Mouse (Mus musculus) limb, embryonic 13.5 days (tissue): ENCODE measurements at regions not wholly inside any gene's neighbourhood (a gene's known extent, or its start where the extent isn't known, plus 50 kb on each side); places are given as distances from the start of the nearest gene placed in this dataset.

Source experiments
- ATAC-seq: fragments of 200-750 bp; cut with Nextera tagmentation; 2 replicates; pipeline ENCODE4 v1.8.0; 2017; ENCODE audit warnings: low read depth, moderate number of reproducible peaks, moderate TSS enrichment; ENCODE audit not compliant: low FRiP score
- H3K27ac ChIP-seq: fragments of 300-500 bp; sonication (generic); 2 replicates; pipeline ENCODE4 v1.5.1; 2015; ENCODE audit warnings: inconsistent platforms, mild to moderate bottlenecking, moderate library complexity
- H3K27me3 ChIP-seq: fragments of 300-500 bp; sonication (generic); 2 replicates; pipeline ENCODE4 v1.6.1; 2015; ENCODE audit warnings: mild to moderate bottlenecking, inconsistent platforms
- H3K36me3 ChIP-seq: fragments of 300-500 bp; sonication (generic); 2 replicates; pipeline ENCODE4 v1.6.1; 2015; ENCODE audit warnings: inconsistent platforms, mild to moderate bottlenecking, moderate library complexity
- H3K4me1 ChIP-seq: fragments of 300-500 bp; sonication (generic); 2 replicates; pipeline ENCODE4 v1.6.1; 2015; ENCODE audit warnings: inconsistent platforms
- H3K4me2 ChIP-seq: fragments of 300-500 bp; sonication (generic); replicated peaks from 2 replicates; pipeline ENCODE4 v1.6.1; 2015; ENCODE audit warnings: inconsistent platforms, mild to moderate bottlenecking, moderate library complexity
- H3K4me3 ChIP-seq: fragments of 300-500 bp; sonication (generic); 2 replicates; pipeline ENCODE4 v1.5.1; 2015; ENCODE audit warnings: moderate library complexity, mild to moderate bottlenecking, inconsistent platforms
- H3K9ac ChIP-seq: fragments of 300-500 bp; sonication (generic); 2 replicates; pipeline ENCODE4 v1.6.1; 2015; ENCODE audit warnings: mild to moderate bottlenecking, inconsistent platforms
- H3K9me3 ChIP-seq: fragments of 300-500 bp; sonication (generic); 2 replicates; pipeline ENCODE4 v1.6.1; 2016; ENCODE audit warnings: inconsistent platforms
- whole genome bisulfite sequencing: fragments of 180-500 bp; shearing (Covaris S2); methylation state at CpG from one replicate; pipeline ENCODE4 v1.1.7; 2015; 5-methylcytosine and 5-hydroxymethylcytosine counted together

DNA sequence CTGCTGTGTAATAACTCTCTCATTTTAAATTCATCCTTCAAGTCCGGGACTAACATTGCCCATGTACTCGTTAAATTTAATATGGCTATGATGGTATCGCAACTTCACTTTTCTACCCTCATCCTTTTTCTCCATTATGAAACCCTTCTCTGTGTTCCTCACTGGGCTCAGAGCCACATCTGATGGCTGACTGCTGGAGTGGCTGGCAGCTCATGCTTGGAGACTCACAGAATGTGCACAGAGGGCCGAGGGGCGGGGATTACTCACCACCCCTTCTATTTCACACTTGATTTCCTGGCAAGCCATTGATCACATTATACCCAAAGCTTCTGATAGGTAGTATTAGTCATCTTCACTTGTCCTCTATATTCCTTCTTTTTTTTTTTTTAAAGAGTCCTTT is 81.1 kb upstream of the Vwde start:
- 74% methylated on average over 5 of the region's 5 CpGs for WGBS
- no peaks in the 10 kb centered on the region for H3K27me3 ChIP-seq
- no peaks in the 10 kb centered on the region for H3K9me3 ChIP-seq
- no peaks in the 10 kb centered on the region for H3K4me1 ChIP-seq
- H3K36me3 ChIP-seq = no peaks in the 10 kb centered on the region
- H3K9ac ChIP-seq = no peak overlapping the region
- no peak overlapping the region for H3K4me2 ChIP-seq
- ATAC-seq = no peak
- H3K27ac ChIP-seq = no peak overlapping the region
- no peak overlapping the region for H3K4me3 ChIP-seq

DNA sequence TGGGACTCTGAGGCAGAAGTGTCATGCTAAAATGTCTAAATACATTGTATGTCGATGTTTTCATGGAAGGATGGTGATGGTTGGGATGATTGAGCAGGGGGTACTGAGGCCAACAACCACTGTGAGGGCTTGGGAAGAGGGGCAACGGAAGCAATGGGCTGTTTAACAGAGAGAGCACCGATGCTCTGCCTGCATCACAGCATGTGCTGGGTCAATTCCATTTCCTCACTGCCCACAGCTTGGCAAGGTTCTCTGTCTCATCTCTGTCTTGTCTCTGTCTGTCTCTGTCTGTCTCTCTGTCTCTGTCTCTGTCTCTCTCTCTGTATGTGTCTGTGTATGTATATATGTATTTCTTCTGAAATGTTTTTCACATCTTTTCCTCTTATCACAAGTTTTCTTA is 73.4 kb upstream of the Vwde start:
- Histone ChIP-seq H3K4me3 (no peak overlapping the region), H3K4me1 (no peaks in the 10 kb centered on the region), H3K27ac (no peak overlapping the region), H3K27me3 (no peaks in the 10 kb centered on the region), H3K36me3 (no peaks in the 10 kb centered on the region), H3K4me2 (no peak overlapping the region), H3K9ac (no peak overlapping the region), H3K9me3 (no peaks in the 10 kb centered on the region)
- no peak for ATAC-seq
- WGBS = 88% methylated on average over 3 of the region's 3 CpGs

DNA sequence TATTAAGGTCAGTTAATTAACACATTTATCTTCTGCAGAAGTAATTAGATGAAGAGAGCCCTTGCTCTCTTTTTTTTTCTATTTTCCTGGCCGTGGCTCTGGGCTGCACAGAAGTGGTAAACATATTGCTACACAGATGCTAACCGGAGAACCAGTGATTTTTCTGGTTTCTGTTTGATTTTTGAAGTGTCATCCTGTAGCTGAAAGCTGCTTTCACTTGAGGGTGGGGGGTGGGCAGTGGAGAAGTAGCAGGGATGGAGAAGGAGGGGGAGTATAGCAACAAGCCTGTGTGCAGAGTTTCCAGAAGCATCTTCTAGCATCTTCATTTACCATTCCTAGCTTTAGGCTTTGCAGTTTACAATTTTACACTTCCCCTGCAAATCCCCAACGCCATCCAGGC is 72.3 kb upstream of the Vwde start:
- H3K9ac ChIP-seq = no peak overlapping the region

DNA sequence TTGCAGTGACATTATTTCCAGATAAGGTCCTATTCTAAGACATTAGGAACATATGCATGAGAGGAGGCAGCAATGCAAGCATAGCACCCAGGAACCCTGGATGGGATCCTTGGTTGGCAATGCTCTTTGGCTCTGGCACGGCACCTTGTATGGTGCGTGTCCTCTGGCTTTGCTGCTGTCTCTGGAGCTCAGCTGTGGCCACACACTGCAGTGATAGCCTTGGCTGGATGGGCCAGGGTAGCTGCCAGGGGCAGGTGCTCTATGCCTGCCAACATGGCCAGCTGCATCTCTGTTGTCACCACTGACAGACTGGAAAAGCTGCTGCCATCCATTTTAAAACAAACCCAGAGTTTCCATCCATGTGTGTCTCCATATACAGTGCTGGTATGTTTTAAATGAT is 71.3 kb upstream of the Vwde start:
- H3K4me1 ChIP-seq = no peaks in the 10 kb centered on the region
- H3K9me3 ChIP-seq = no peaks in the 10 kb centered on the region
- H3K27me3 ChIP-seq = no peaks in the 10 kb centered on the region
- H3K9ac ChIP-seq = no peak overlapping the region
- no peaks in the 10 kb centered on the region for H3K36me3 ChIP-seq
- no peak overlapping the region for H3K4me3 ChIP-seq
- no peak for ATAC-seq
- no peak overlapping the region for H3K27ac ChIP-seq
- no peak overlapping the region for H3K4me2 ChIP-seq
- WGBS = 92% methylated on average over 2 of the region's 2 CpGs

More for the DNA sequence above, 72.3 kb upstream of the Vwde start:
- Histone ChIP-seq H3K27me3 (no peaks in the 10 kb centered on the region), H3K4me3 (no peak overlapping the region), H3K27ac (no peak overlapping the region), H3K4me2 (no peak overlapping the region), H3K4me1 (no peaks in the 10 kb centered on the region), H3K9me3 (no peaks in the 10 kb centered on the region), H3K36me3 (no peaks in the 10 kb centered on the region)
- no peak for ATAC-seq
- 70% methylated on average over 3 of the region's 3 CpGs for WGBS

DNA sequence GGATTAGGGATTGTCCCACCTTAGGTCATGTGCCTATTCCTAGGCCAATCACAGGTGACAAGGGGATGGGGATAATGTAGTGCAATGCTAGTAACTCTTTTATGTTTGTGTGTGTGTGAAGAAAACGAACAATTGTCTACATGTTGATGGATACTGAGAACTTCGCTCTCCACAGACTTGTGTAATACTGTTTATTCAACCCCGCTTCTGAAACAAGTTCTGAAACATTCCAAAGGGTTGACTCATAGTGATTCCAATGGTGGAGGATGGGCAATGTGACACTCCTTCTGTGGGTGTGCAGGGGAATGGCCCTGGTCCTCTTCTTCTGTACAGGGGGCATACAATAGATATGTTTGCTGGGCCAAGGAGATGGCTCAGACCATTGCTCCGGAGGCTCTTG is 69.6 kb upstream of the Vwde start:
- H3K27me3 ChIP-seq = no peaks in the 10 kb centered on the region
- no peak overlapping the region for H3K4me3 ChIP-seq
- H3K4me2 ChIP-seq = no peak overlapping the region
- 75% methylated on average over 4 of the region's 4 CpGs for WGBS
- no peak overlapping the region for H3K9ac ChIP-seq
- no peaks in the 10 kb centered on the region for H3K4me1 ChIP-seq
- H3K36me3 ChIP-seq = no peaks in the 10 kb centered on the region
- ATAC-seq = no peak
- H3K27ac ChIP-seq = no peak overlapping the region
- no peaks in the 10 kb centered on the region for H3K9me3 ChIP-seq

DNA sequence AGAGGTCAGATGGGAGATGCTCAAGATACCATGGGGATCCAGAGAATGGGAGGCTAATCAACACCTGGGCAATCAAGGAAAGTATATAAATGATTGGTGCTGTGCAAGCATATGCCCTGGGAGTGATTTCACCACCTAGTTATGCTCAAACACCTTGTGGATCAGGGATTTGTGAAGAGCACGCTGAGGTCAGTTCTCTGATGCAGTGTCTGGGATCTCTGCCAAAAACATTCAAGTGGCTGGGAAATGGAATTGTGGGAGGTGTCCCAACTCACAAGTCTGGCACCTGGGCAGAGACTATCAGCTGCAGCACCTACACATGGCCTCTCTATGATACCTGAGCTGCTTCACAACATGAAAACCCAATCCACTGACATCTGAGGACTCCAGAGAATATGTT is 63.7 kb upstream of the Vwde start:
- ATAC-seq = peak; percentile 51; the same call in 1 of the 2 replicates
- H3K4me3 ChIP-seq = no peak overlapping the region
- H3K27me3 ChIP-seq = no peaks in the 10 kb centered on the region
- H3K36me3 ChIP-seq = no peaks in the 10 kb centered on the region
- no peak overlapping the region for H3K9ac ChIP-seq
- no peak overlapping the region for H3K4me2 ChIP-seq
- H3K9me3 ChIP-seq = no peaks in the 10 kb centered on the region
- WGBS = 37% methylated on average over 1 of the region's 1 CpGs
- peaks cover 11% of the 10 kb centered on the region; the same call in 1 of the 2 replicates for H3K4me1 ChIP-seq
- no peak overlapping the region for H3K27ac ChIP-seq

DNA sequence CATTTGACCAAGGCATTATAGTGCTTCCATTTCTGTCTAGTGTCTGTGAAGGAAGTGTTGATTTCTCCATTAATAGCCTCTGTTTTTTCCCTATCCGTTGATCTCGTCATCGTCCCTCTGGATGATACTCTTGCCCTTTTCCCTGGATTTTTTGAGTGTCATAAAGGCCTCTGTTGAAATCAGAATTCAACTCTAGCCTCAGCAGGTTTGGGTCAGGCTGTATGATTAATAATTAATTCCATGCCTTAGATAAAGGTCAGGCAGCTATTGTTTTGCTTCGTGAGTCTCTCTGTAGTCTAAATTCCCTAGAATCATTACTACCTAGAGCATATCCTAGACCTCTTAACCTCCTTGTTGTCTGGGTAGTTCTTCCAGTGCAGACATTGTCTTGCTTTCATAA is 63.0 kb upstream of the Vwde start:
- Histone ChIP-seq H3K27me3 (no peaks in the 10 kb centered on the region), H3K9me3 (no peaks in the 10 kb centered on the region), H3K9ac (no peak overlapping the region), H3K4me2 (no peak overlapping the region), H3K4me1 (peaks cover 11% of the 10 kb centered on the region; the same call in 1 of the 2 replicates), H3K27ac (no peak overlapping the region), H3K4me3 (no peak overlapping the region), H3K36me3 (no peaks in the 10 kb centered on the region)
- 73% methylated on average over 4 of the region's 4 CpGs for WGBS
- no peak for ATAC-seq

DNA sequence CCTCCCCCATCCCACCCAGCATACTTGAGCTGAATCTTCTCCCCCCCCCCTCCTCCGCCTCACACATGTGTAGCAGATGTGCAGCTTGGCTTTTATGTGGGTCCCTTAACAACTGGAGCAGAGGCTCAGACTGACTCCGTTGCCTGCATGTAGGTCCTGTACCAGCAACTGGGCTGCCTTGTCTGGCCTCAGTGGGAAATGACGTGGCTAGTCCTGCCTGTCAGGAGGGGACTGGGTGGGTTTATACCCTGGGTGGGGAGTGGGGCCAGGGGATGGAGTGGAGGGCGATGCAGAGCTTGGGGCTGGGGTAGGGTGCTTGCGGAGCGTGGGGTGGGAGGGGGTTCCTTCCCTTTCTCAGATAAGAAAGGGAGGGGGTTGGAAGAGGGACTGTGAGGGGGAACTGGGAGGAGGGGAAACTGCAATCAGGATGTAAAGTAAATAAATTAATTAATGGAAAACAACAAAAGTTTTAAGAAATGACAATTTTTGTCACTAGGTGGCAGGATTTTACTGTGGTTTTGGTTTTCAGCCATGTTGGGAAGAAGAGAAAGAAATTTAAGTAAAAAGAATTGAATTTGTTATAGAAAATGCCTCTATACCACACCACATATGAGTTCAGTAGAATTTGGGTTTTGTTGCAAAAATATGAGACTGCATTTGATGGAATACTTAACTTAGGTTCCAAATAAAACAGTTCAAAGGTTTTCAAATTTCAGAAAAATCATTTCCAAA is 61.9 kb upstream of the Vwde start:
- H3K4me2 ChIP-seq = no peak overlapping the region
- H3K27me3 ChIP-seq = no peaks in the 10 kb centered on the region
- no peaks in the 10 kb centered on the region for H3K9me3 ChIP-seq
- H3K4me3 ChIP-seq = no peak overlapping the region
- no peak overlapping the region for H3K9ac ChIP-seq
- 39% methylated on average over 6 of the region's 6 CpGs for WGBS
- H3K27ac ChIP-seq = no peak overlapping the region
- peak; percentile 60; the same call in 1 of the 2 replicates for ATAC-seq
- peaks cover 11% of the 10 kb centered on the region; the same call in 1 of the 2 replicates for H3K4me1 ChIP-seq
- H3K36me3 ChIP-seq = no peaks in the 10 kb centered on the region

DNA sequence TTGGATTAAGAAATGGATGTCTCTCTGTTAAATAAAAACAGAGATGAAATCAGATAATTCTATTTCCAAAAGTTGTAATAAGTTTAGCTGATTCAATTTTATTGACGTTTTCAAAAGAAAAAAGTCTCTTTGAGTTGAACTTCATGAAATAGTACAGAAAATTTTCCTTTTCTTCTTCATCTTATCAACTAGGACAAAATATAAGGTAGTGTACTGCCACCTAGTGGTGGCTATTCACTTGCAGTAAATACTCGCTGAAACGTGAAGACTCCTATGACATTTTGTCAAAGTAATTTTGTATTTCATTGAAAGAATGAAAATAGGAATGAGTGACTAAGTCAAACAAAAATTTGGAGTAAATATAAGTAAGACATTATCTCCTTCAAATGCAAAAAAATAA is 56.1 kb upstream of the Vwde start:
- Histone ChIP-seq H3K9ac (no peak overlapping the region), H3K4me1 (no peaks in the 10 kb centered on the region), H3K4me3 (no peak overlapping the region), H3K4me2 (no peak overlapping the region), H3K27ac (no peak overlapping the region), H3K36me3 (no peaks in the 10 kb centered on the region), H3K9me3 (no peaks in the 10 kb centered on the region), H3K27me3 (no peaks in the 10 kb centered on the region)
- WGBS = 2% methylated on average over 3 of the region's 3 CpGs
- no peak for ATAC-seq
